Mouse (Mus musculus) spleen, postnatal 4 days (tissue): Measurements from ENCODE around the gene Tmcc3.

Experiments used
- DNase-seq, 2 experiments: peaks; one replicate each; pipeline ENCODE4 v3.0.0; 2022; ENCODE audit warnings: low spot score in 2 of 2

Gene Tmcc3

DNA sequence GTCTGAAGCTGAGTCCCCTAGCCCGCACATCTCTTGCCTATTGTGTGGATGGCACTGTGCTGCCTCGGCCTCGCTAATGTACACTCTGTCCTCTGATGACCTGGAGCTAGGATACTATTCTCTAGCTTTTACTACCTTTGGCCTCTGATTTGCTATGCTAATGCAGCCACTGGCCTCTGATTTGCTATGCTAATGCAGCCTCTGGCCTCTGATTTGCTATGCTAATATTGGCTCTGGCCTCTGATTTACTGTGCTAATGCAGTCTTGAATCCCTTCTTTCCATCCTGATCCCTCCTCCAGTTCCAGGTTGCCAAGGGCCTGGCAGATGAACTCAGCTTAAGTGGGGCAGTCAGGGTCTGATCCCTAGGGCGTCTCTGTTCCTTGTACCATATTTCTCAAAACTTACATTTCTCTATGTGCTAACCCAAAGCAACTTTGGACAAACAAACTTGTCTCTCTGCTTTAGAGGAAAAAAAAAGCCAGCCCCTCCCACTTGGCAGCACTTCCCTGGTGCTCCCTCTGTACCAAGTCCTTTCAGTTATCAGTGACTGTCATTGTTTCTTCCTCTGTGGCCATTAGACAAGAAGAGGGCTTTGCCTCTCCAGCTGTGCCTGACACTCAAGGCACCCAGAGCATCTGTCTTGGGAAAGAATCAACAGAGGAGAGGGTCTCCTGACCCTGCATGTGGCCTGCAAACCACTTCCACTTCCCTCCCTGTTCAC is 237.9 kb downstream of the Tmcc3 start:
- DNase-seq, result no peak

DNA sequence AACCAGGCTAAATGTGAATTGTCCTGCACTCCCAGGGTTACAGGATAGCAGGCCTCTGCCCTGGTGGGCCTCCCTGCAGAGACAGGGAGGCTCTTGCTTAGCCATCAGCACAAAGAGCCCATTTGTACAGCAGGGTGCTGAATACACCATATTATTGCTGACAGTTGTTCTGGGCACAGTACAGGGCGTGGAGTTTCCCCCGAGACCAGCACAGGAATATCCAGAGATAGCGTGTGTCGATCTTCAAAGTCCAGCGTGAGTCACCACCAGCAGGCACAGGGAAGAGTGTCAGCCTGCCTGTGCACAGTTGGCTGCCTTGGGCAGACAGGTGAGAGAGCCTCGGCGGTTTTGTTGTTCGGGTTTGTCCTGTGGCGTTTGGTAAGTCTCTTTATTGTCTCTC is 238.9 kb downstream of the Tmcc3 start:
- no peak for DNase-seq

DNA sequence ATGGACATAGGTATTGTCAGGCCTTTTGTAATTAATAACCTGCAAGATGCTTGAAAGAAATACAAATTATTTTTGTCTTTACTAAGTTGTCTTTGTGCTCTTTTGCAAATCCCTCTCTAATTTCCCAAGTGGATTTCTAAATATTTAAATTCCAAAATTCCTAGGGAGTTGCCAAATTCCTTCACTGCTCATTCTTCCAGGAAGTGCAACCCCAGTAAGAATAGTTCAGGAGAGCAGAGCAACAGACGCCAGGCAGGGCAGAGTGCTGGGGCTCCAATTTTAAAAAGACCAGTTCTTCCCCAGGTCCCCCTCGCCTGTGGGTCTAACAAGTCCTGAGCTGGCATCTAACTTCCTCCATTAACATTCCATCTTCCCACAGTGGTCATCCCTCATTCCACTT is 239.3 kb downstream of the Tmcc3 start:
- DNase-seq, result no peak

DNA sequence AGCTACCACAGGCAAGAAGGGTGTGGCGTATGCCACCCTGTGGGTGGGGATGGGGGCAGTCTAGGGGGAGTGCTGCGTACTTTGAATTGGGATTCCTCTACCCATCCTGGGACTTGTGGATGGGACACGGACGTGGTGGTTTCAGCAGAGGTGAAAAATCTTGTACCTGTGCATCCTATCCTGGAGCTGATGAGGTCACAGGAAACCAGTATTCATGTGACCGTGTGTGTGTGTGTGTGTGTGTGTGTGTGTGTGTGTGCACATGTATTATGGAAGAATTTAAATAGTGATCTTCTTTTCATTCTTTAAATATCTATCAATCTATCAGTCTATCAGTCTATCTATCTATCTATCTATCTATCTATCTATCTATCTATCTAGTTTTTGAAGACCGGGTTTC is 239.8 kb downstream of the Tmcc3 start:
- no peak for DNase-seq

DNA sequence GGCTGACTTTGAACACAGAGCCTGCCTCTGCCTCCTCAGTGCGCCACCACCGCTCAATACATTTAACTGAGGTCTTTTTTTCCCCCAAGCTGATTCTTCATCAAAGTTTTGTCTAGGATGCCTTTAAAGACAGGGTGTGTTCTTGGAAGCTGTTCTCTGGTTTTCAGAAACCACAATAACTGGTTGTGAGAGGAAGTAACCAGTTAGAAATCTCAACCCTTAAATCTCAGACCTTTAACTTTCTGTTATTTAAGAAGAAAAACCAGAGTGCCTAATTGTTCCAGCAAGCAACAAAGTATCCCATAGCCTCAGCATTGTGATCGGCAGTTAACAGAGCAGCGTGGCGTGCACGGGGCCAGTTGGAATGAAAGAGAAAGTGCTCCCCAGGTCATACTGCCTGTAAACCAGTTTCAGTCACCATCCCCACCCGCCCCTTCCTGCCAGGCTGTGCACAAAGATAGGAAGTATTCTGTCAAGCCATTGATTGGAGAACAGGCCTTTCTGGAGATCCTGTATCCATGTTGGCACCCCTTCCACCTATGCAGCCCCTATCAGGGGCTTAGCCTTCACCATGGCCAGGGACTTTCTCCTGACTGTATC is 240.3 kb downstream of the Tmcc3 start:
- DNase-seq, result no peak

DNA sequence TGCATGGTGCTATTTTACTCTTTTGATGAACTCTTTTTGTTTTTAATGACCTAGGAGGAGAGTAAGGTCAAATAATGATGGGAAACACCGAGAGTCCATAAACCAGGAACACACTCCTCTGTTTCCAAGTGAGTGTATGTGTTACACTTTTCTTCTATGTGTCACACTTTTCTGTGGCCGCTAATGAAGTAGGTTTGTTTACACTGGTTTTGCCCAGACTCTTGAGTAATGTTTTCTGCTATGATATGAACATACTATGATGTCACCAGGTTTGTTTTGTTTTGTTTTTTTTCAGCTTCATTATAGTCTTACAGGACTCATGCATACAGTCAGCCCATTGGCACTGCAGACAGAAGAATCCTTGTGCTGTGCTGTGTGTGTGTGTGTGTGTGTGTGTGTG is 243.6 kb downstream of the Tmcc3 start:
- no peak for DNase-seq

DNA sequence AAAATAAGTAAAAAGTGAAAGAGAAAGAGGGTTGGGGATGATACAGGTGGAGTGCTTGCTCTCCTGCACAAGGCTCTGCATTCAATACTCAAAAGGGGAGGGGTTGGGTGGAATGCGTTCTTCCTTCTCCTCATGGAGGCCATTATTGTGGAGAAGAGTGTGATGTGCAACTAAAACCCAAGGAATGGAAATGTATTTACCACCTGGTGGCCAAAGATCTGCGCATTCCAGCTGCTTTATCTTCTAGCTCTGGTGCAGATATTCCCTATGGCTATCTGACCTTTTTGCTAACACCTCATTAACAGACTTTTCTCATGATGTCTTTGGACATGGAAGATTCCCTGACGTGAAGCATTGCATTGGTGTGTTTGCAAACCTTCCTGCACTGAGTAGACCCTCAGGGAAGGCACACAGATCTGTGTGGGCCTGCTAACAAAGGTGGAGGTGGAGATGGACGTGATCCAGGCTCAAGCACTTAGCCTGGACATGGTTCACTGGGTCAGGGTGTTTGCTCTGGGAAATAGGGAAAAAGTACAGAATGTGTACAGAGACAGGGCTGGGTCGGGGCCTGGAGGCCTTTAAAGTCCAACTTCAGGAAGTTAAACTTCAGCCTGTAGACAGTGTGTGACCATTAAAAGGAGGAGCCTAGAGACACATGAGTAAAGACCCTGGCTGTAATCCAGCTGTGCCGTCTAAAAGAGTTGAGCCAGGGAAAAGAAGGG is 245.8 kb downstream of the Tmcc3 start:
- no peak for DNase-seq

DNA sequence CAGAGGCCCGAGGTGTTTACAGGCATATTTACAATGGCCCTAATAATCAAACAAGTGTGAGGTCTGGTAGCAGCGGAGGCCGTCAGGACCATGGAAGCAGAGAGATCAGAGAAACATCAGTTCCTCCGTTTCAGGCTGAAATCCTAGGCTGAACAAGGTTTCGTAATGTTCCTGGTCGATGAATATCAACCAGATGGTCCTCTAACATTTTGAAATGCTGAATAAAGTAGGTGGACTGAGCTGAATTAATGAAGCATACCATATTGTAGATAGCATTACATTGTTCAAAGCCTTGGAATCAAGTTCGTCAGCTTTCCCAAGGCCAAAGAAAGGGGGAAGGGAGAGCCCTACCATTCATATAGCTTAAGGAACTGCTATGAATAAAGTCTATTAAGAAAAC is 247.1 kb downstream of the Tmcc3 start:
- no peak for DNase-seq

DNA sequence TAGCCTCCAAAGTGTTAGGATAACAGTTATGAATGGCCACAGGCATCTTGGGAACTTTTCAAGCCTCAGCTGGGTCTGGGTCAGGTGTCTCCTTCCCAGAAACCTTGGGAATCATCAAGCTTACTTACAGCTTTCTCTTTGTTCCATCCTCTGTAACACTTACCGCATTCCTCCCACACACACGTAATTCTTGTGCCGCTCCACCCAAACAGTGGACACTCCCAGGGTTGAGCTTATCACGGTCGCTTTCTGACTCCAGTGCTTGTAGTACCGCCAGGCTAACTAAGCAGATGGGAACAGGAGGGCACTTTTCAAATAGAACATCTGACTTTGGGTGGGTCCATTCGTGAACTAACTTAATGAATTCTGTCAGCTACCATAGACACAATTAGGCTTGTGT is 249.6 kb downstream of the Tmcc3 start:
- DNase-seq, result no peak

DNA sequence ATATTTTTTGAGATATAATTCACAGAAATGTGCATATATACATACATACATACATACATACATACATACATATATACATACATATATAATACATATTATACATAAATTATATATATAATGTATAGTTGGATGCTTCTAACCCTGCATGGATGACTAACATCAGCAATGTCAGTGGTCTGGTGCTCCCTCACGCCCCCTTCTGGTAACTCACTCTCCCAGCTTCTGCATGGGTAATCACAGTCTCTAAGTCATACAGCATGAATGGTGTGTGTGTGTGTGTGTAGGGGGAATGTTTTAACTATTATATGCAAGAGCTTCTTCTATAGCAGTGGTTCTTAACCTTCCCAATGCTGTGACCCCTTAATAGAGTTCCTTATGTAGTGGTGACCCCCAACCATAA is 250.4 kb downstream of the Tmcc3 start:
- DNase-seq, result peak in 1 of 2 experiments; percentile 27

DNA sequence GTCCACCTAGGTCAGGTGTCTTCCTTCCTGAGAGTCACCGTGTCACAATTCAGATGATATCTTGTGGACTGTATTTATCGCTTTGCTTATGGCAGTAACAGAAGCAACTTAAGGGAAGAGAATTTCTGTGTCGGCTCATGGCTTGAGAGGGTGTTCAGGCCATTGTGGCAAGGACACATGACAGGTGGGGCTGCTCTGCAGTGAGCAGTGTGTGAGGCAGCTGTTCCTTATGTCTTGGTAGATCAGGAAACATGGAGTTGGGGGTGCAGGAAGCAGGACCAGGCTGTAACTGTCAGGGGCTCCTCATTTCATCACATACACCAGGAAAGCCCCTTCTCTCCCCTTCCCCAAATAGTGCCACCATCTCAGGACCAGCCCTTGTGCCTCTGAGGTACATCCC is 251.2 kb downstream of the Tmcc3 start:
- DNase-seq, result no peak

DNA sequence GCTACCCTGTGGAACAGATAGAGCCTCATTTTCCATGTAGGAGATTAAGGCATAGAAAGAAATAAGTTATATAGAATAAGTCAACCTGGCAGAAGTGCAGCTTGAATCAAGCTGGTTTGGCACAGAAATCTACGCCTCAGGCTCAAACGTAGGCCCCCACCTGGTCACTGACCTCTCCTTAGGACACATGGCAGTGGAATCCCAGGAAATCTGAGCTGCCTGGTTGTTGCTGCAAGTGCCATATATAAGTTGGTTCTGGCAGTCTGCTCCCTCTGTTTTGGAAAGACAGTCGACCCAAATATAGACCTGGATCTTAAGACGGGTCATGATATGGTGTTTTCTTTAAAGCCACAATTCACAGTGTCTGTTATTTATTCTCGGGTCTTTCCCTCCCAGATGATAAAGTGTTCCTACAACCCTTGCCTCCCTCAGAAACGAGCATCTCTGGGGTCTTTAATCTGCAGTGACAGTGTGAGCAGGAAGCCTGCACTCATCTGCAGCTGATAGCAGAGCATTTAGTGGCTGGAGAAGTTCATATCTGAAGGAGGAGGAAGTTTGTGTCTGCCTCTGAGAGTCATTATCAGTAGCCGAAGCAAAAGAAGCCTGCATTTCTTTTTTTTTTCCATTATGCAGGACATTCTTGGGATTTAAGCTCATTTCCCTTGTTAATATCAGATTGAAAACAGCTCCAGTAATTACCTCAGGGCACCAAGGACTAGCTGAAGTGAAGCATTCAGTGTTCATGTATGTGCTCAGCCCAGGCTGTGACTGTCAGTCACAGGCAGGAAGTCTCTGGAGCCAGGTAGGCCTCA is 253.9 kb downstream of the Tmcc3 start:
- DNase-seq, result no peak

DNA sequence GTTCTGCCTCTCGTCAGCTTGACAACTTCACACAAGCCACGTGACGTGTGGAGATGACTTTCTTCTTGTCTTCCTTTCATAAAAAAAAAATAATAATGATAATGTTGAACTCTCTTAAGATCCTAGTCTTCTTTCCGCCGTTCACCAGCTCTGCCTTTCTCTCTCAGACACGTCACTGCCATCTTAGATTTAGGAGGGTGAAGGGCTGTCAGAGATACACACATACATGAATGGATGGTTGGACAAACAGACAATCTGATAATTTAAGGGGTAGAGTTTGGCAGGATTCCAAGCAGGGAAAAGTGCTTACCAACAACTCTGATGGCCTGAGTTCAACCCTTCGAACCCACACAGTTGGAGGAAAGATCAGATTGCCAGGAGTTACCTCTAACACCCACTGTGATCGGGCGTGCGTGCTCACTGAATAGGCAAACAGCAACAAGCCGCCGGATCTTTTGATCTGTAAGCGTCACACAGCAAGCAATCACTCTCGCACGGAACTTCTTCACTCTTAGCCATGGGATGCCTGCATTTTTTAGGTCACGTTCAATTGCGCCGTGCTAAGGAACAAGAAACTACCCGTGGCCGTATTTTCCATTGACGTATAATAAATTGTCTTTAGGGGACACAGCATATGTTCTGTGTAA is 254.6 kb downstream of the Tmcc3 start:
- DNase-seq, result no peak

DNA sequence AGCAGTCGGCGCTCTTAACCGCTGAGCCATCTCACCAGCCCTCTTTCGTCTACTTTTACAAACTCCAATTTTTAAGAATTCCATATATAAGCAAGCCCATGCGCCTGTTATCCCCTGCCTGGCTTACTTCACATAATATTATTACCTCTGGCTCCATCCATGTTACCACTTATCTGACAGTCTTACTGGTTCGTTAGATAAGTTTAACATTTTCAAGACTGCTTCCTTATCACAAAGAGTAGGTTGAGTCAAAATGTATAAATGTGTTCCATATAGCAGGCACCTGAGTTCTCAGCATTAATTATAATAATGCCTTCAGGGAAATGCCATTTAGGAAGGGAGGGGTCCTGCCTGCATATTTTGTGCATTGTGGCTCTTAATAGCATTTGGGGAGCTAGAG is 255.5 kb downstream of the Tmcc3 start:
- no peak for DNase-seq

DNA sequence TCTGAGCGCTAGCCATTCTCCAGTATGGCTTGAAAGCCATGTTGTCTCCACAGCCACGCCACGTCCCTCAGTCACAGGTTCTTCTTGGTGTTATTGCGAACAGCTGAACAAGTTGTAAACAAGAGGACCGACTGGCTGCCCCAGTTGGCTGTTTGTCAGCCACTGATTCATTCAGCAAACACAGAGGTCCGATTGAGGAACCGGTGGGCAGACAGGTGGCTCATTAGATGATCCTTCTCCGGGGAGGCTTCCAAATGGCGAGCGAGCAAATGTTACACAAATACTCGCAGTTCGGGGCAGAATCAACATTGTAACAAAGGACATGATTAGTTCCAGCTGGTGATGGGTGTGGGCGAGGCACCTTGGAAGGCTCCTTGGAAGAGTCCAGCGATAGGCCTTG is 256.2 kb downstream of the Tmcc3 start:
- no peak for DNase-seq

DNA sequence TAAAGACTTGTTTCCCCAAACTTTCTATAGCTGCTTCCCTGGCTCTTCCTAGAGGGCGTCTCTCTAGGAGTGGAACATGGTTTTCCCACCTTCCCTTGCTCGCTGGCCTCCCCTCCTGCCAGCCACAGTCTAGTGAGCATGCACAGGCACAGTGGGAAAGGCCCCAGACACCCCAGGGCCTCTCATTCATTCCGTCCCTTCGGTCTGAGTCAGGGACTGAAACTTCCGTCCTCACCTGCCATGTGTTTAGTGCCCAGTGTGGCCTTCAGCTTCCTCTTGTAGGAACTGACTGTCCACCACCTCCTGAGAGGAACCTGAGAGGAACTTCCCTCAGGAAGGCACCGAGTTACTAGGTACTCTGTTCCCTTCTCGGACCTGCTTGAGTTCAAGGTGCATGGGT is 257.1 kb downstream of the Tmcc3 start:
- DNase-seq, result no peak

DNA sequence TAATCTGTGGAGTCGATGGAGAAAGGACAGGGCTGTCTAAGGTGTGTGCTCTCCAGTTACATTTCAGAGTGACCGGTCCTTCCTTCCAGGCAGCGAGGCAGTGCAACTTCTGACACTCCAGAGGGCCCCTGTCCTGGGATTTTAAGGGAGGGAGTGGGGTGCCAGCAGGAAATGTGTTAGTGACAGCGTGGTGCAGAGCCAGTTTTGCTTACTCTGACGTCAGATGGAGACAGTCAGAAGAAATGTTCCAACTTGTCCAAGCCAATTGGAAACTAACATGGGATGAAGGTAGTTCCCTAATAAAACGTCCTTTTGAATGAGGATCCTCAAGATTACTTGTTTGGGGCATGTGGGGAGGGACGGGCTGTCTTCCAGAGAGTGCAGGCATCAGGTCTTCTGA is 258.0 kb downstream of the Tmcc3 start:
- DNase-seq, result no peak

DNA sequence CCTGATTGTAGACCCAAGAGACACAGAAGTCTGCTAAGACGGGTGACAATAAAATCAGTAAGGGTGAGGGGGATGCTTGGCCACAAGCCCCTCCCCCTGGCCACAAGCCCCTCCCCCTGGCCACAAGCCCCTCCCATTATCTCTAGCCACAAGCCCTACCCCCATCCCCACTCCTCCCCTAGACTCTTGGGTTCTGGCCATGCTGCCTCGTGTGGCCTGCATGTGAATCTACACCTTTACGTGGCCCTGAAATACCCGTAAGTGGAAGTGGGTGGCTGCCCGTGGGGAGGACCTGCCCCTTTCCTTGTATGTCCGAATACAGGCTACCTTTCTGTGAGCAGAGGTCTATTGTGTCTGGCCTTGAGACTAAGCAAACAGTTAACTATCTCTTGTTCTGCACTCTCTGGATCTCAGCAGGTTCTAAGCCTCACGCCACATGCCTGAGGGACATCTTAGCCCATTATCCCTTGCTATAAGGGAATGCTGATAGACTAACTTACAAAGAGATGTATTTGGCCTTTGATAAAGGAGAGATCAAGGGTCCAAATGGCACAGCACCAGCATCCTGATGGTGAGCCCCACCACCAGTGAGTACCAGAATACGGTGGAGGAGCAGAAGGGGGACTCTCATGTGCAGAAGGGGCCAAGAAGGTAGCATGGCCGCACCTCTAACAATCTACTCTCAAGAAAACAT is 260.3 kb downstream of the Tmcc3 start:
- DNase-seq, result no peak

DNA sequence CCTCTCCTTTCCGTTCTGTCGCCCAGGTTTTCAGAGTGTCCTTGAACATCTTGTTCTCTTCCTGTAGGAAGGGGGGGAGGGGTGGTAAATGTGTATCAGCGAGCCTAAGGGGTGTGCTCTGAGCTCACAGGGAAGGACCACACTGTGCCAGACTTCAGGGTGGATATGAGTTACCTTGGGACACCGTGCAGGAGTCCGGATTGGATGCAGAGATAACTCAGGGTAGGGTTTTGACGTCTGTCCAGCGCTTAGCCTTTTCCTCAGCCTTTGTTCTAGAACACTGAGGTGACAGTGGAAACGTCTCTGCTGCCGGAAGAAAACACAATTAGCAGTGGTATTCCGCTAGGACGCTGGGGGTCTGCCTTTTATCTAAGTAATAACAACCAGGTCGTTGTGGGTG is 261.0 kb downstream of the Tmcc3 start:
- DNase-seq, result no peak

DNA sequence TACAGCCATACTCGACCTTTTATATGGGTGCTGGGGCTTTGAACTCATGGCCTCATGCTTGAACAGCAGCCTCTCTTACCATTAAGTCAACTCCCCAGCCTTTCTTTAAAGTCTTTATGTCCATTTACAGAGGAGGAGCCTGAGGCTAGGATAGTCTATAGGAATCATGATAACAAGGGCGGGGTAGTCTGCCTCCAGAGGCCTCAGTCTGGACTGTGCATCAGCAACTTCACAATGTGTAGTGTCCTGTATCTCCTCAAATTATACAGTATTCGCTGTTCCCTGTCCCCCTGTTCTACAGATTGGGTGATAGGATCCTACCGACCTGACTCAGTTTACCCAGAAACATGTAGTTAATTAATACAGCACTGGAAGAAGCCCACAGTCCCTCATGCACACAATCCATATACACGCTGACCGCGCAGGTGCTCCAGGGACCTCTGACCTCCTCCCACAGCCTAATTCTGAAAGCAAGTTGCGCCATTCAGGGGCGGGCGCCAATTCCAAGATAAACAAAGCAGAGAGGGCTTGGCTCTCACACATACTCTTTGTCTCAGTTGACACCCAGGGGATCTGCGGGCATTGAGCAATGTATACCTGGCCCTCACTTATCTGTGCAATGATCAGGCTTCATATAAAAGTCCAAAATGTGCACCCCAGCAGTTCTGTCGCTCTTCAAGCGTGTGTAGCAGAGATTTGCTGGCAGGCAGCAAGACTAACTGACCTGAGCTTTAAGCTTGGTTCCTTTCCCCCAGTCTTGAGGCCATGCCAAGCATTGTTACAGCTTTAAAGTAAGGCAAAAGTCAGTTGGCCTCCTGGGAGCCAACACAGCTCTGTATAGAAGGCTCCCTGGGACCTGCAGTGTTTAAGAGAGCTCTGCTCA is 262.9 kb downstream of the Tmcc3 start:
- DNase-seq, result no peak
